Mouse (Mus musculus): ENCODE results near the gene Tnks1bp1. TPM values are rescaled to one million over a fixed set of nuclear protein-coding genes. Genes with fewer than 3 reads are reported as not detected.

Gene Tnks1bp1
- polyA plus RNA-seq (2015; fragmentation: Nextera tagmentation; extraction: Ambion mirVana), result 21.8 and 27.9 TPM in 2 replicates

DNA sequence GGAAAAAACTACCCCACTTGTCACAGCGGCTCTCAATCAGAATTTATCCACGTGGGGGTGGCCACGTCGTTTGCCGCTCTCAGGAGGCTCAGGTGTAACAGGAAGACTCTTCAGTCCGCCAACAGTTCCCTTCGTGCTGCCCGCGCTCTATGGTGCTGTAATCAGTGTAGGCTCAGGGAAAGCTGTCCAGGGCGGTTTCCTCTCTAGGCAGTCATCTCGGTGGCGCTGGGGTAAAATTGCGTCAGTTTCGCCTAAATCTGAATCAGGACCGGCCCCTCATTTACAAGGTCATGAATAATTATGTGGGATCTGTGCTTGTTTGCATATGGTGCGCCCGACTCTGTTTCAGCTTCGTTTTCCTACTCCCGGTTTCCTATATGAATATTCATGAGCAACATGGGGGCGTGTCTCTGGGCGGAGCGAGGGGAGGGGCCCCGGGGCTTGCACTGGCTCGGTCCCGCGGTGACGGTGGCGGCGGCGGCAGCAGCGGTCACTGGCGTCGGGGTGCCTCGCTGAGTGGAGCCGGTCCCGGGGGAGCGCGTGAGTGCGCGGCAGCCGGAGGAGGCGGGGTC, at the start of gene Tnks1bp1:
TSS of gene Tnks1bp1 (plus strand) at position 427 of the 572 bp plus-strand sequence.
- no peak for TF ChIP-seq CTCF (IDR thresholded peaks at IDR 0.05; ENCODE audit: low read depth)
- Histone ChIP-seq H3K4me3 (replicated peaks; ENCODE audit: low read depth, low read length) (peak within 1 kb of the TSS; percentile 73), H3K4me2 (ENCODE audit: low read length) (peak within 1 kb of the TSS; percentile 73), H3K9me3 (replicated peaks; ENCODE audit: low read length) (no peaks in the 10 kb centered on the region), H3K27ac (peak within 1 kb of the TSS; percentile 94), H3K27me3 (ENCODE audit: insufficient read depth, low read length) (no peaks in the 10 kb centered on the region), H3K9ac (ENCODE audit: low read depth, low read length) (peak within 1 kb of the TSS; percentile 72), H3K4me1 (replicated peaks; ENCODE audit: insufficient read depth, low read length) (peaks cover 28% of the 10 kb centered on the region), H3K36me3 (ENCODE audit: insufficient read depth, low read length) (peaks cover 39% of the 10 kb centered on the region)
- DNase-seq (ENCODE audit: low spot score) (peak; percentile 99), ATAC-seq (replicated peaks; ENCODE audit: low FRiP score, low read depth) (peak; percentile 87)
- WGBS, result 2% methylated on average over 42 of the region's 42 CpGs

DNA sequence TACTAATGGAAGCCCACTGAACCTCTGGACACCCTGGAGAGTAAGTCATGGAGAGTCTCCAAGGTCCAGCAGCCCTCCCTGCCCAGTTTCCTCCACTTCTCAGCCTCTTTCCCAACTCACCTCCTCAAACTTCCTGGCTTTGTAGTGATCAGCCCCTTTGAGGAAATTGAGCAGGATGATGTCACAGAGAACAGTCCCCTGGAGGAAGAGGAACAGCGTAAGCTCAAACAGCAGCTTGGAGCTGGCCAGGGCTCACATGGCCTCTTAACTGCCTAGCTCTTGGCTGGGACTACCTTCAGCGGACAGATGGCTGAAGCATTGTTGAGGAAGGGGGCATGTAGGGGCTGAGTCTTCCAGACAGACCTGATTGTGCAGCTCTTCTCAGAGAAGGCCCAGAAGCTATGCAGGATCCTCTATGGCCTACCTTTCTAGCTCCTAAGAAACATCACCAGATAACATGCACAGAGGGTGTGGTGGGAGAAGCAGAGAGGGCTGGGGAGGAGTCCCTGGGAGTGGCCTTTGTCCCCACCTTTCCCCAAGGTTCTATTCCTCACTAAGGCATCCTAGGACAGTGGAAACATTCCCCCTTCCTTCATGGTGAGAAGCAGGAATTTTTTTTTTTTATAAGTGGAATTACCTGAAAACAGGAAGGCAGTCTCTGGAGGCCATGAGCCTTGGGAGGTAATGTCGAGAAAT, 48.2 kb upstream of the Tnks1bp1 start:
- H3K4me2 ChIP-seq (ENCODE audit: low read length), result no peak overlapping the region
- no peaks in the 10 kb centered on the region for H3K9me3 ChIP-seq (replicated peaks; ENCODE audit: low read length)
- peak overlapping the region; percentile 15; the same call in 1 of the 2 replicates for H3K27ac ChIP-seq
- no peaks in the 10 kb centered on the region for H3K4me1 ChIP-seq (replicated peaks; ENCODE audit: insufficient read depth, low read length)
- no peak overlapping the region for H3K4me3 ChIP-seq (replicated peaks; ENCODE audit: low read depth, low read length)
- ATAC-seq (replicated peaks; ENCODE audit: low FRiP score, low read depth) (no peak), DNase-seq (ENCODE audit: low spot score) (peak; percentile 29)
- H3K36me3 ChIP-seq (ENCODE audit: insufficient read depth, low read length), result no peaks in the 10 kb centered on the region
- no peak overlapping the region for H3K9ac ChIP-seq (ENCODE audit: low read depth, low read length)
- H3K27me3 ChIP-seq (ENCODE audit: insufficient read depth, low read length), result no peaks in the 10 kb centered on the region
- 50% methylated on average over 3 of the region's 3 CpGs for WGBS
- TF ChIP-seq CTCF (IDR thresholded peaks at IDR 0.05; ENCODE audit: low read depth), result no peak

DNA sequence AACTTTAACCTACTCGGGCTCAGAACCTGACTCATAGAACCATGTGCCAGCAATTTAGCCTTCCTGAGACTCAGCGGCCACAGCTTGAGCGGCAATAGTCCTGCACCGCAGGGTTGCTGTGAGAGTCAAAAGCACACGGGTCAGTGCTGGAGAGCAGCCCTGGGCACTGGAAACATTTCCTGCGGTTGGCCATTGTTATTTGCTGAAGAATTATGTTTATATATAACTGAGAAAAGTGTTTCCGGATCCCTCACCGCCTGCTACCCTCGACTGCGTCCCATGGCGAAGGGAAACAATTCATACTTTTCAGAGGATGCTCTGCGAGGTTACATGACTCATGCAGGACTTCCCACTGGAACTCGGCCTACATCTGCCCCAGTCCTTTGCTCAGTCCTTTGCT, 46.3 kb upstream of the Tnks1bp1 start:
- no peak for TF ChIP-seq CTCF (IDR thresholded peaks at IDR 0.05; ENCODE audit: low read depth)
- no peak overlapping the region for H3K4me3 ChIP-seq (replicated peaks; ENCODE audit: low read depth, low read length)
- 71% methylated on average over 13 of the region's 13 CpGs for WGBS
- H3K27me3 ChIP-seq (ENCODE audit: insufficient read depth, low read length), result no peaks in the 10 kb centered on the region
- H3K9ac ChIP-seq (ENCODE audit: low read depth, low read length), result no peak overlapping the region
- no peaks in the 10 kb centered on the region for H3K9me3 ChIP-seq (replicated peaks; ENCODE audit: low read length)
- H3K4me2 ChIP-seq (ENCODE audit: low read length), result no peak overlapping the region
- no peak overlapping the region for H3K27ac ChIP-seq
- no peaks in the 10 kb centered on the region for H3K36me3 ChIP-seq (ENCODE audit: insufficient read depth, low read length)
- no peak for ATAC-seq (replicated peaks; ENCODE audit: low FRiP score, low read depth)
- peak; percentile 10 for DNase-seq (ENCODE audit: low spot score)
- H3K4me1 ChIP-seq (replicated peaks; ENCODE audit: insufficient read depth, low read length), result no peaks in the 10 kb centered on the region

DNA sequence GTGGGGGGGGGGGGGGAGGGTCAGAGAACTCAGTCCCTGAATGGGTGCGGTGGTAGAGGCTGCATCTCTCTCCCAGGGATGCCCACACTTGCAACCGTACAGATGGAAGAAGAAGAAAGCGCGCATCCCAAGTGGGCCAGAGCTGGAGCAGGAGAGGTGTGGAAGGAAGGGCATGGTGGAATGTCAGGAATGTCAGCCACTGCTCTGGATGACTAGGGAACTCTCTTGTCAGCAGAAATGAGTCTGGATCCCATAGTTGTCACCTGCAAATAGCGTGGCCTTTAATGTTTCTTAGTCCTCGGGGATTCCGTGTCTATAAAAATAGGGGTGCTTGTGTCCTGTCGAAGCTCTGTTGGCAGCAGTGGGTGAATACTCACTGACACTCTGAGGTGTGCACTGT, 45.2 kb upstream of the Tnks1bp1 start:
- no peaks in the 10 kb centered on the region for H3K27me3 ChIP-seq (ENCODE audit: insufficient read depth, low read length)
- no peak overlapping the region for H3K4me3 ChIP-seq (replicated peaks; ENCODE audit: low read depth, low read length)
- no peak overlapping the region for H3K27ac ChIP-seq
- TF ChIP-seq CTCF (IDR thresholded peaks at IDR 0.05; ENCODE audit: low read depth), result no peak
- DNase-seq (ENCODE audit: low spot score) (no peak), ATAC-seq (replicated peaks; ENCODE audit: low FRiP score, low read depth) (no peak)
- H3K9me3 ChIP-seq (replicated peaks; ENCODE audit: low read length), result no peaks in the 10 kb centered on the region
- 69% methylated on average over 8 of the region's 8 CpGs for WGBS
- no peak overlapping the region for H3K4me2 ChIP-seq (ENCODE audit: low read length)
- H3K4me1 ChIP-seq (replicated peaks; ENCODE audit: insufficient read depth, low read length), result no peaks in the 10 kb centered on the region
- no peaks in the 10 kb centered on the region for H3K36me3 ChIP-seq (ENCODE audit: insufficient read depth, low read length)
- H3K9ac ChIP-seq (ENCODE audit: low read depth, low read length), result no peak overlapping the region

DNA sequence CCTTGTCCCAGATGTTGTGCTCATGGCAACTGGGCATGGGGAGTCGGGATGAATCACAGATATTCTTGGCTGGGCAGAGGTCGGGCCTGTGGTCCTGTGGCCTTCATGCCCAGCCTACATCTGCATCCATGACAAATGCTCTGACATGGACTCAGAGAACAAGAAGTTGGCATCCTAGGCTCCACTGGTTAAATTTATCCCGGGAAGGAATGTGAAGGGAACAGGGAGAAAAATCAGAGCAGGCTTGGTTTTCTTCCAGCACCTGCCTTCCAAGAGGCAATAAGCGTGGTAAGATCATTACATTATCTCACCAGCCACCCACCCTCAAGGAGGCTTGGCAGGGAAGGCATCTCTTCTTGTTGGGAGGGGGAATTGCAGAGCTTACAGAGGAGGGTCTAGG, 43.5 kb upstream of the Tnks1bp1 start:
- ATAC-seq (replicated peaks; ENCODE audit: low FRiP score, low read depth) (no peak), DNase-seq (ENCODE audit: low spot score) (no peak)
- Histone ChIP-seq H3K9ac (ENCODE audit: low read depth, low read length) (no peak overlapping the region), H3K9me3 (replicated peaks; ENCODE audit: low read length) (no peaks in the 10 kb centered on the region), H3K4me1 (replicated peaks; ENCODE audit: insufficient read depth, low read length) (no peaks in the 10 kb centered on the region), H3K4me3 (replicated peaks; ENCODE audit: low read depth, low read length) (no peak overlapping the region), H3K27ac (no peak overlapping the region), H3K4me2 (ENCODE audit: low read length) (no peak overlapping the region), H3K36me3 (ENCODE audit: insufficient read depth, low read length) (no peaks in the 10 kb centered on the region), H3K27me3 (ENCODE audit: insufficient read depth, low read length) (no peaks in the 10 kb centered on the region)
- WGBS, result 77% methylated on average over 4 of the region's 4 CpGs
- no peak for TF ChIP-seq CTCF (IDR thresholded peaks at IDR 0.05; ENCODE audit: low read depth)

DNA sequence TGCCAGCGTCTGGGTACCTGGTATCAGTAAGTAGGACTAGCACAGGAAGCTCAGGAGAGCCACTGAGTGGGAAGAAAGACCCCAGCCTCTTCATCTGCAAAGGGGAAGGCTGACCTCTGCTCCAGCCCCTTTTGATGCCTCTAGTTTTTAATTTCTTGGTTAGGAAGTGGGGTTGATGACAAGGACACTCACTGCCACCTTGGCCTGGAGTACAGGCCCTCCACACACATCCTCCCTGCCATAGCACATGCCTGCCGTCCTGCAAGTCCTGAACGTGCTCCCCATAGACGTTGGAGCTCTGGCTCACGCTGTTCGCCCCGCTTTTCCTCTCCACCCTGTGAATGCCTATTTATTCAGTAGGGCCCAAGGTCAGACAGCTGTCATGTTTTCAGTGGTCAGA, 41.2 kb upstream of the Tnks1bp1 start:
- Histone ChIP-seq H3K9ac (ENCODE audit: low read depth, low read length) (no peak overlapping the region), H3K36me3 (ENCODE audit: insufficient read depth, low read length) (no peaks in the 10 kb centered on the region), H3K4me3 (replicated peaks; ENCODE audit: low read depth, low read length) (no peak overlapping the region), H3K27ac (no peak overlapping the region), H3K4me2 (ENCODE audit: low read length) (no peak overlapping the region), H3K9me3 (replicated peaks; ENCODE audit: low read length) (no peaks in the 10 kb centered on the region), H3K27me3 (ENCODE audit: insufficient read depth, low read length) (no peaks in the 10 kb centered on the region), H3K4me1 (replicated peaks; ENCODE audit: insufficient read depth, low read length) (no peaks in the 10 kb centered on the region)
- 79% methylated on average over 7 of the region's 7 CpGs for WGBS
- ATAC-seq (replicated peaks; ENCODE audit: low FRiP score, low read depth), result no peak
- no peak for TF ChIP-seq CTCF (IDR thresholded peaks at IDR 0.05; ENCODE audit: low read depth)
- DNase-seq (ENCODE audit: low spot score), result no peak

All from kidney, postnatal 0 days (tissue).